Mouse (Mus musculus) heart, adult 8-10 months (tissue): ENCODE measurements around the gene Limk2. TPM values are rescaled to one million over a fixed set of nuclear protein-coding genes. Genes with fewer than 3 reads are reported as not detected.

Experiments
- DNase-seq: peaks from one replicate; pipeline ENCODE4 v3.0.0; 2022; ENCODE audit warnings: low spot score
- total RNA-seq, 4 experiments: library from RNA; stranded (reverse); gene quantifications; 2 replicates each; pipeline ENCODE4 v1.2.4; 2022

Gene Limk2
- total RNA-seq, 4 experiments from 2014 or later, result 16.7 to 25.5 (median 19.4) TPM

GRCm38 (mm10) chr11:3412111-3412510 lies 3.1 kb upstream of the Limk2 start:
- no peak for DNase-seq

DNA sequence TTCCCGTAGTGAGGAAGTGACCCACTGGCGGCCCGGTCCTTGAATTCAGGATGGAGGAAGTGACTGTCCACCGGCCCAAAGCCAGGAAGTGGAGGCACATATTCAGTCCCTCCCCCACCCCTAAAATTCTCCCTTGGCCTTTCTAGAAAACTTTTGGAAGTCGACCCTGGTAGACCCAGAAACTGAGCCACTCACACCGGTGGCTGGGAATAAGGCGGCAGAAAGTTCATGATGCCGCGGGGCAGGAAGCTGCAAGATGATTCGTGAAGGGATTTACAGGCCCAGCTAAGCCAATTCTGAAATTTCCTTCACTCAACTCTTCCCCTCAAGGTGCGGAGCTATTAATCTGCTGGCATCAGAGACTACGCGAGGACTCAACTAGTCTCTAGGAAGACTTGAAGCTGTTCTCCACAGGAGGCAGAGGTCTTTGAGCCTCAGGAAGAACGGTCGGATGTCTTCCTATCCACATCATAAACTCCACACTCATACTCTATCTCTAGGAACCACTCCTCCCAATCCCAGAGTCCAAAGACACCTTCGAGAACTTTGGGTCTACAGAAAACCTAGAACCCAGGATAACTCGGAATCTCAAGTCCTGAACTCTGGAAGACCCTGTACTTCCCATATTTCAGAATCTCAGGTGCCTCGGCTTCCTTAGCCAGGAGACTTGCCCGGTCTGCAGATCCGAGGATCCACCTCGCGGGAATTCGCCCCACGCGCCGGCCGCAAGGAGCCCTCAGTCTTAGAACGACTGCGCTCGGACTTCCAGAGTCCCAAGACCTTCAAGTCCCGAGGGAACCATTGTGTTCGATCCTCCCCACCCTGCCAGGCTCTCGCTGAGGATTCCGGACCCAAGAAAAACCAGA lies 625 bp downstream of the Limk2 start:
- DNase-seq, result peak; percentile 44

DNA sequence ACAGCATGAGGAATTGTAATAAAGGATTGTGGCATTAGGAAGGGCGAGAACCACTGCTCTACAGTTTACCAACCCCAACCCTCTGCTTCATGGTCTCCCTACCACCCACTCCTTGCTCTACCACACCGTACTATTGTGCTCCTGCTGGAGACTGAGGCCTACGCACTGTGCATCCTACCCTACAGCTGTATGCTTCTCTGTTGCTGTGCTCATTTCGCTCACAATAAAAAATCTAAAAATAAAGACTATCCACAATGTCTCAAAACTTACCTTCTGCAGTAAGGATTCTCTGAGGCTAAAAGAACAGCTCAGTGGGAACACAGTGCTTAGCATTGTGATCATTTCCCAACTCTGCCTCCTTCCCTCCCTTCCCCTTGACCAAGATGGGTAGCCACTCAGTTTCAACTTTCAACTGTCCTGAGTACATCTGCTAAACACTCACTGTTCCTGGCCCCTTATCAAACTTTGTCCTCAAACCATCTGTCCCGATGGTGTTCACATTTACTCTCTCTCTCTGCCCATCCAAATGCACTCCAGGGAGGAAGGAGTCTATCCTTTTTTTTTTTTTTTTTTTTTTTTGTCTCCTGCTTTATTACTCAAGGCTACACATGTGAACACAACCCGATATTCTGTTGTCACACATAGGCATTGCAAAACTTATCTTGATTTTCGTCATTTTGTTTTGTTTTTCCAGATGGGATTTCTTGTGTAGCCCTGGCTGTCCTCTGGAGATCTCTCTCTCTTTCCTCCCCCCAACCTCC lies 4.5 kb downstream of the Limk2 start:
- no peak for DNase-seq

DNA sequence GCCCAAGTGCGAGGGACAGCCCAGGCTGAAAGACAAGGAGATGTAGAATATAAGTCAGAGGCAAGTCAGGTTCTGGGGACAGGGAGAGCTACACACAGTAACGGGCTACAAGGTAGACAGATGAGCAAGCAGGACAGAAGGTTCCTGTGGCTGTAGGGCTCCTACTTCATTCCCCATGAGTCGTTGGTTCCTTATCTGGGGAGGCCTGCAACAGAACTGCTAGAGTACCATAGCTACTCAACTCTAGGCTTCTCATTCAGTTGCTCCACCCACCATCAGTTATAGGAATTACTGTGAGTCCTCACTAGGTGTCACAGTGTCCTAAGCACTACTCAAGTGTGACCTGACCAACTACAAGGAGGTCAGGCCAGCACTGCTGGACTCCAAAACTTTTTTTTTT lies 6.0 kb downstream of the Limk2 start:
- no peak for DNase-seq

GRCm38 (mm10) chr11:3398318-3398717 lies 10.7 kb downstream of the Limk2 start:
- DNase-seq, result no peak

- DNase-seq, result no peak
These were observed 12.4 kb downstream of the Limk2 start for GRCm38 (mm10) chr11:3396562-3396961.

DNA sequence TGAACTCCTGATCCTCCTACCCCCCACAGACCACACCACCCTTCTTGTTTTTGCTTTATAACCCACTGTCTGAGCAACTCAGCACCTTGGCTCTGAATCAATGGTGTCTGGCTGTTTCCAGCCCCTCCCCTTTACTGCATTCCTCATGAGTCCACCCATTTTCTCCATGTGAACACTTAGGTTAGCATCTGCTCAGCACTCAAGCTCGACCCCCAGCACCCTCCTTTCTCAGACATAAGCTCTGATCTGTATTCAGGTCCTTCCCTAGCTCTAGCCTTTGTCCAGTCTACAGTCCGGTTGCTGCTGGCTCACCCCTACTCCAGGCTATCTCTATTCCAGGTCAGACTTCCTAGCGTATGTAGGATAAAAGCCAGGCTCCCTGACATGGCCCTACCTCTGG lies 12.9 kb downstream of the Limk2 start:
- DNase-seq, result no peak

- DNase-seq, result no peak
These were observed 14.5 kb downstream of the Limk2 start for GRCm38 (mm10) chr11:3394520-3394919.

- no peak for DNase-seq
These were observed 16.5 kb downstream of the Limk2 start for GRCm38 (mm10) chr11:3392526-3392925.

- DNase-seq, result no peak
These were observed 18.2 kb downstream of the Limk2 start for GRCm38 (mm10) chr11:3390789-3391188.

DNA sequence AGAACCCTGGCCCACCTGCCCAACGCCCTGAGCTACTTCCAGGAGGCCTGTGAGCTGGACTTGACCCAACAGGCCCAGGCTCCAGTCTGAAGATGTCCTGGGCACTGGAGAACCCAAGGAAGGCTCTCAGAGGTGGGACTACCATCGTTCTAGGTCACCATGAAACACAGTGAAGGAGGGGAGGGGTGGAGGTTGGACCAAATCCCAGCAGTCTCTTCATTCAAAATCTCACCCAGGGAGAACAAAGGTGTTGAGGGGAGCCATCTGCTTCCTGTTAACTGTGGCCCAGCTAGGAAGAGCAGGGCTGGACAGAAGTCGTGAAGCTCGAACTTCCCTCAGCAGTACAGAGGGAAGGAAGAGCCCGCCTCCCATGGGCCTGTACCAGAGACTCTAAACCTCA lies 19.0 kb downstream of the Limk2 start:
- DNase-seq, result no peak

DNA sequence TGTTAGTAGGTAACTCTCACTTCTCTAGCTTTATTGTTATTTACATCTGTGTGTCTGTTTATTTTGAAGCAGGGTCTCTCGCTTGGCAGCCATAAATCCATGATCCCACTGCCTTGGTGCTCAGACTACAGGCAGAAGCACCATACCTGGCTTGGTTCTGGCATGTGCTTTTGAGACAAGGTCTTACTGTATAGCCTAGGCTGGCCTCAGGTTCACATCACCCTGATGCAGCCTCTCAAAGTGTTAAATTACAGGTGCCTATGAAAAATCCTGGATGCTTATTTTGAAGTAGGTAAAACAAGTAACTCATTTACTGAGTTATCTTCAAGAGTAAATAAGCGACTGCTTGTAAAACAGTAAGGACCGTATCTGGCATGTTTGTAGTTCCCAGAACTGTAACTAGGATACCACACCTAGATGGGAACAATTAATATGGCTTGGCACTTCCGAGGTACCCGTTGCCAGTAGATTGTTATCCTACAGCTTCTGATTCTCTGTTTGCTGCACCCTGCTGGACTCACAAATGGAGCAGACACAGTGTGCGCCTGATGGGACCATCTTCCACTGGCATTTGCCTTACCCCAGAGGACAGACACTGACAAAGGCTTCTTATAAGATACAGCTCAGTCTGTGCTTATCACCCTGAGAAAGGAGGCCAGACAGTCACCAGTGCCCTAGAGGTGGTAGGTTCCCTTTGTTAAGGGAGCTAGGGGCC lies 21.4 kb downstream of the Limk2 start:
- DNase-seq, result no peak

GRCm38 (mm10) chr11:3386941-3387368 lies 22.0 kb downstream of the Limk2 start:
- DNase-seq, result peak; percentile 80

DNA sequence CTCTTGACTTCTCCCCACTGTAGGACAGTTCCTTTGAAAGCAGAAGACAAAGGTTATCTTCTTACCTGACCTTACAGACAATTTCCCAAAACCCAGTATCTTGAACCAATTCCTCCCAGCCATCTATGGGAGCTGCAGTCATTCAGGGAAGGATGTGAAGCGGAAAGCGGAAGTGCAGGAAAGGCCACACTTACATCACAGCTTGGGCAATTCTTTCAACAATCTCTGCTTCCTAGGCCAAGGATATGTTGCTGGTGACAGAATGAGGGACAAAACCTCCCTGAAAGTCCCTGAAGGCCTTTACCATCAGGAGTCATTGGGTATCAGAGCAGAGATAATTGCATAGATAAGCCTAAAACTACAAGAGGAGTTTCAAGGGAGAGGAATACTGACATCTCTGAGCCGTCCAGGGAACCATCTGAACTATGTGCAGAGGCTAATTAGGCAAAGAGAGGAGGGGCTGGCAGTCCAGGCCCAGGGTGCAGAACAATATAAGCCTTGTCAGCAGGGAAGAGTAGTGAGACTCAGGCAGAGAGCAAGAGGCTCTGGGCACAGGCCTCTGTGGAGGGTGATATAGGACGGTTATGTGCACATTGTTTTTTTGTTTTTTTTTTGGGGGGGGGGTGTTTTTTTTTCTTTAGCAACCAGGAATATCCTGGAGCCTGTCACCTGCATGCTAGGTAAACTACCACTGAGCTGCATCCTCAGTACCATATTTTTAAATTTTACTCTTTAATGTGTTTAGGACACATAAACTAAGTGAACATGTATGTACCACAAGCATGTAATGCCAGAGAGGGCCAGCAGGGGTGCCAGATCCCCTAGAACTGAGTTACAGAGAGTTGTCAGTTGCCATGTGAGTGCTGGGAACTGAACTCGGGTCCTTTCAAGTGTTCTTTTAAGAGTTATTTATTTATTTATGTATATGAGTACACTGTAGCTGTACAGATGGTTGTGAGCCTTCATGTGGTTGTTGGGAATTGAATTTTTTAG lies 26.1 kb downstream of the Limk2 start:
- no peak for DNase-seq

DNA sequence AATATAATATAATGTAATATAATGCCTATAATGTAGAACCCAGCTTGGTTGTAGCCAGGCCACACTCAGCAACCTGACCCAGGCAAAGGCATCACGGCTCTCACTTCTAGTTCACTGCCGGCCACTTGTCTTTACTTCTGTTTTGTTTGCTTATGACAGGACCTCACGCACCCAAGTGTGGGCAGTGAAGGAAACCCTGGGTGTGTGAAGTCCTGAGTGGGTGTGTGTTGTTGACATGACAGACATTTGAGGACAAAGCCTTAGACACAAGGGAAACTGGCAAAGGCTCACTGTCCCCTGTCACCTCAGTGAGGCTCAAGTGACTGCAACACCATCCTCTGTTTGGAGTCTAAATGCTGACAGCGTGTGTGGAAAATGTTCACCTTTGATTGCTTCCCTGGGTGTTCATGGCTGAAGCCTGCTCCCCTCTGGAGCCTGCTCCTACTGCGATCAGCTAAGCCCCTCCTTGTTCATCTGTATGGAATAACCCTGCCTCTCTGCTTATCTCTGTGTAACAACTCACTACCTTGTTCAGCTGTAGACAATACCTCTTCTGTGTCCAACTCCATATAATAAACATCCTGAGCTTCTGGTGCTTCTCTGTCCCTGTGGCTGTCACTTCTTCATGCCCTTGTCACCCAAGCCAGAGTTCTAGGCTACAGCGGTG lies 27.7 kb downstream of the Limk2 start:
- no peak for DNase-seq

DNA sequence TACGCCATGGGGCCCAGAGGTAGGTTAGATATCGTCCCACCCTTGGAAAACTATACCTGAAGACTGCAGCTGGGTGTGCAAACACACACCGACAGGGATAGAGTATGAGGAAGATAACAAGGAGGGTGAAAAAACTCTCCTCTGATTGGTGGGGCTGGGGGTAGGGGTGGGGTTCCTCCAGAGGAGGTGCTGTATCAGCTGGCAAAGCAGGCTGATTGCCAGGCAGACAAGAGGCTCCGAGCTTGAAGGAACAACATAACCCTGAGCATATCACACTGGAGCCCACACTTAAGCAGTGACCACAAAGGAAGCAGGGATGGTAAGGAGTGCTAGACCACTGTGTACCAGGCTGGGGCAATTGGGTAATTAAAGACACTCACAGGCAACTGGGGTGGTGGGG lies 29.6 kb downstream of the Limk2 start:
- no peak for DNase-seq

- DNase-seq, result no peak
These were observed 34.2 kb downstream of the Limk2 start for GRCm38 (mm10) chr11:3374741-3375140.

DNA sequence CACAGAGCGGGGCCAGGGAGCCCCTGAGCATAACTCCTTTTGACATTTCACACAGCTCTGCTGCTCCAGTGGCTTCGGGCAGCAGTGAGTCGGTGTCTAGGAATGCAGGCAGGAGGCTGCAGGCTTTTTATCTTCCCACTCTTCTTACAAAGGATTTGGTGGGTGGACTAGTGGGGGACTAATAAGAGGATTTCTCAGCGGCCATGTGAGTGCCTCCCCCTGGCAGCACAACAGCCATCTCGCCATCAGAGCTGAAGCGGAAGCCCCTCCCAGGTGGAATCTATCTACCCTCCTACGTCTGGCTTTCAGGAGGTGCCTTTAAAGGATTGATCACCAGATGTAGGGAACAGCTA lies 34.7 kb downstream of the Limk2 start:
- DNase-seq, result no peak

- DNase-seq, result no peak
These were observed 35.2 kb downstream of the Limk2 start for GRCm38 (mm10) chr11:3373591-3374292.
